Mouse (Mus musculus) forebrain, embryonic 11.5 days (tissue): ENCODE data around the gene S1pr2. TPM values are rescaled to one million over a fixed set of nuclear protein-coding genes. Genes with fewer than 3 reads are reported as not detected.
"Not testable (repeated sequence)": the region's sequence is repeated elsewhere in the genome, so short reads cannot be mapped to it uniquely, and the experiment has no call there.

ENCODE experiments used
- ATAC-seq: fragments of 200-750 bp; cut with Nextera tagmentation; replicated peaks from 2 replicates; pipeline ENCODE4 v1.8.0; 2017; ENCODE audit warnings: moderate TSS enrichment; ENCODE audit not compliant: low FRiP score
- DNase-seq: peaks from one replicate; pipeline ENCODE4 v3.0.0-alpha.2; 2017; ENCODE audit warnings: low spot score
- H3K27ac ChIP-seq: fragments of 300-500 bp; sonication (generic); 2 replicates; pipeline ENCODE4 v1.5.1; 2014; ENCODE audit warnings: low read depth, low read length
- H3K27me3 ChIP-seq: fragments of 300-500 bp; sonication (generic); 2 replicates; pipeline ENCODE4 v1.6.1; 2014; ENCODE audit warnings: mild to moderate bottlenecking, low read length, mixed read lengths; ENCODE audit not compliant: control insufficient read depth, insufficient read depth
- H3K36me3 ChIP-seq: fragments of 300-500 bp; sonication (generic); 2 replicates; pipeline ENCODE4 v1.6.1; 2014; ENCODE audit warnings: mild to moderate bottlenecking, low read length, moderate library complexity, mixed read lengths; ENCODE audit not compliant: control insufficient read depth, insufficient read depth
- H3K4me1 ChIP-seq: fragments of 300-500 bp; sonication (generic); replicated peaks from 2 replicates; pipeline ENCODE4 v1.6.1; 2014; ENCODE audit warnings: low read length, mixed read lengths; ENCODE audit not compliant: control insufficient read depth, insufficient read depth
- H3K4me2 ChIP-seq: fragments of 300-500 bp; sonication (generic); 2 replicates; pipeline ENCODE4 v1.6.1; 2014; ENCODE audit warnings: low read depth, mild to moderate bottlenecking, low read length, moderate library complexity, mixed read lengths; ENCODE audit not compliant: severe bottlenecking
- H3K4me3 ChIP-seq: fragments of 300-500 bp; sonication (generic); 2 replicates; pipeline ENCODE4 v1.5.1; 2014; ENCODE audit warnings: low read depth, low read length
- H3K9ac ChIP-seq: fragments of 300-500 bp; sonication (generic); 2 replicates; pipeline ENCODE4 v1.6.1; 2014; ENCODE audit warnings: low read length
- H3K9me3 ChIP-seq: fragments of 300-500 bp; sonication (generic); 2 replicates; pipeline ENCODE4 v1.6.1; 2016; ENCODE audit warnings: low read length, mixed read lengths; ENCODE audit not compliant: control insufficient read depth
- WGBS: fragments of 180-500 bp; shearing (Covaris S2); extraction: QIAGEN DNeasy Blood & Tissue Kit; methylation state at CpG from one replicate; pipeline ENCODE4 v1.1.7; 2014; 5-methylcytosine and 5-hydroxymethylcytosine counted together
- polyA plus RNA-seq: library from polyadenylated mRNA; unstranded; fragments of >200 nt; fragmentation: Nextera tagmentation; extraction: Ambion mirVana; gene quantifications from 2 replicates; pipeline ENCODE4 v1.2.1, GENCODE M21; 2014

S1pr2 gene
- polyA plus RNA-seq, 1 experiment from 2014 or later, result 22.1 TPM

GRCm38 (mm10) chr9:21015571-21016130, 39.1 kb upstream of the S1pr2 start, which contains the start of gene Icam1:
Gene Icam1, plus strand, starts transcription at chr9:21015985.
- no peaks in the 10 kb centered on the region for H3K36me3 ChIP-seq
- H3K27ac ChIP-seq, result no peak within 1 kb of the TSS
- H3K9ac ChIP-seq, result no peak within 1 kb of the TSS; the same call in 1 of the 2 replicates
- H3K4me2 ChIP-seq, result peak within 1 kb of the TSS; percentile 32
- peaks cover 9% of the 10 kb centered on the region; the same call in 1 of the 2 replicates for H3K4me1 ChIP-seq
- DNase-seq (no peak), ATAC-seq (no peak)
- no peaks in the 10 kb centered on the region for H3K9me3 ChIP-seq
- WGBS, result under 1% methylated on average over 30 of the region's 30 CpGs
- peak within 1 kb of the TSS; percentile 18 for H3K4me3 ChIP-seq
- H3K27me3 ChIP-seq, result peaks cover 36% of the 10 kb centered on the region

GRCm38 (mm10) chr9:21014691-21015570, 38.4 kb upstream of the S1pr2 start:
- Histone ChIP-seq H3K4me1 (peaks cover 9% of the 10 kb centered on the region; the same call in 1 of the 2 replicates), H3K36me3 (no peaks in the 10 kb centered on the region), H3K4me2 (0 out of 2 replicates have a peak overlapping the region, but pooled peaks have one; percentile 32), H3K9me3 (no peaks in the 10 kb centered on the region), H3K4me3 (peak overlapping the region; percentile 18; the same call in 1 of the 2 replicates), H3K27ac (no peak overlapping the region), H3K27me3 (peaks cover 36% of the 10 kb centered on the region), H3K9ac (no peak overlapping the region)
- DNase-seq (no peak), ATAC-seq (no peak)
- 4% methylated on average over 28 of the region's 29 CpGs for WGBS

GRCm38 (mm10) chr9:21012368-21012767, 35.8 kb upstream of the S1pr2 start:
- no peak overlapping the region for H3K9ac ChIP-seq
- ATAC-seq, result no peak
- no peak overlapping the region for H3K4me3 ChIP-seq
- DNase-seq, result no peak
- H3K4me2 ChIP-seq, result no peak overlapping the region
- H3K9me3 ChIP-seq, result no peaks in the 10 kb centered on the region
- no peaks in the 10 kb centered on the region; the same call in 1 of the 2 replicates for H3K36me3 ChIP-seq
- H3K27me3 ChIP-seq, result peaks cover 28% of the 10 kb centered on the region
- peaks cover 9% of the 10 kb centered on the region; the same call in 1 of the 2 replicates for H3K4me1 ChIP-seq
- no peak overlapping the region for H3K27ac ChIP-seq
- WGBS, result 50% methylated on average over 1 of the region's 1 CpGs

GRCm38 (mm10) chr9:21011846-21012312, 35.3 kb upstream of the S1pr2 start:
- H3K27me3 ChIP-seq, result peaks cover 25% of the 10 kb centered on the region
- no peak overlapping the region for H3K27ac ChIP-seq
- DNase-seq (no peak), ATAC-seq (no peak)
- peaks cover 9% of the 10 kb centered on the region; the same call in 1 of the 2 replicates for H3K4me1 ChIP-seq
- H3K4me2 ChIP-seq, result no peak overlapping the region
- H3K4me3 ChIP-seq, result no peak overlapping the region
- H3K9me3 ChIP-seq, result no peaks in the 10 kb centered on the region
- H3K36me3 ChIP-seq, result no peaks in the 10 kb centered on the region; the same call in 1 of the 2 replicates
- 78% methylated on average over 5 of the region's 5 CpGs for WGBS
- H3K9ac ChIP-seq, result no peak overlapping the region

GRCm38 (mm10) chr9:21010939-21011541, 34.5 kb upstream of the S1pr2 start:
- not testable (repeated sequence) for H3K36me3 ChIP-seq, H3K9me3 ChIP-seq, ATAC-seq, H3K4me1 ChIP-seq, DNase-seq, H3K4me2 ChIP-seq, H3K4me3 ChIP-seq, H3K27ac ChIP-seq, H3K9ac ChIP-seq
- 77% methylated on average over 9 of the region's 9 CpGs for WGBS
- peaks cover 16% of the 10 kb centered on the region for H3K27me3 ChIP-seq

GRCm38 (mm10) chr9:21010362-21010761, 33.8 kb upstream of the S1pr2 start:
- Histone ChIP-seq H3K4me1 (0 out of 2 replicates have a peak, but pooled peaks cover 3% of the 10 kb centered on the region), H3K4me2 (no peak overlapping the region), H3K27ac (no peak overlapping the region), H3K27me3 (peaks cover 9% of the 10 kb centered on the region), H3K9me3 (no peaks in the 10 kb centered on the region), H3K9ac (no peak overlapping the region), H3K4me3 (no peak overlapping the region), H3K36me3 (no peaks in the 10 kb centered on the region; the same call in 1 of the 2 replicates)
- no peak for ATAC-seq
- 76% methylated on average over 2 of the region's 2 CpGs for WGBS
- no peak for DNase-seq

GRCm38 (mm10) chr9:21008007-21008406, 31.4 kb upstream of the S1pr2 start:
- H3K4me3 ChIP-seq, result no peak overlapping the region
- 86% methylated on average over 7 of the region's 7 CpGs for WGBS
- H3K9ac ChIP-seq, result no peak overlapping the region
- no peak overlapping the region for H3K27ac ChIP-seq
- ATAC-seq, result no peak
- H3K9me3 ChIP-seq, result no peaks in the 10 kb centered on the region
- H3K4me1 ChIP-seq, result no peaks in the 10 kb centered on the region
- DNase-seq, result no peak
- no peak overlapping the region for H3K4me2 ChIP-seq
- no peaks in the 10 kb centered on the region; the same call in 1 of the 2 replicates for H3K36me3 ChIP-seq
- H3K27me3 ChIP-seq, result no peaks in the 10 kb centered on the region

- WGBS, result 92% methylated on average over 10 of the region's 10 CpGs
- no peak overlapping the region for H3K9ac ChIP-seq
Measured at GRCm38 (mm10) chr9:21007313-21007952, 30.9 kb upstream of the S1pr2 start.

More at GRCm38 (mm10) chr9:21007313-21007952, 30.9 kb upstream of the S1pr2 start:
- H3K4me3 ChIP-seq, result no peak overlapping the region
- no peak for ATAC-seq
- no peaks in the 10 kb centered on the region for H3K27me3 ChIP-seq
- no peak for DNase-seq
- no peaks in the 10 kb centered on the region; the same call in 1 of the 2 replicates for H3K36me3 ChIP-seq
- no peak overlapping the region for H3K4me2 ChIP-seq
- H3K4me1 ChIP-seq, result no peaks in the 10 kb centered on the region
- H3K27ac ChIP-seq, result no peak overlapping the region
- H3K9me3 ChIP-seq, result no peaks in the 10 kb centered on the region
